Mouse (Mus musculus): ENCODE data around the gene Arhgef1. TPM values are rescaled to one million over a fixed set of nuclear protein-coding genes. Genes with fewer than 3 reads are reported as not detected.

Gene Arhgef1
- total and polyA plus RNA-seq, 3 experiments: 17.8 to 128 (median 37.8) TPM

GRCm38 (mm10) chr7:24859234-24859633, 43.5 kb upstream of the Arhgef1 start:
- DNase-seq (ENCODE audit: extremely low read depth): no peak
- Histone ChIP-seq H3K4me1 (ENCODE audit: control insufficient read depth in 1 of 2, insufficient read depth in 2 of 2) (peaks cover 0 to 19% of the 10 kb centered on the region in 2 experiments; a peak in 2 of 4 replicates), H3K4me2 (ENCODE audit: insufficient read depth, low read depth, poor library complexity, severe bottlenecking) (no peak overlapping the region), H3K27me3 (replicated peaks) (peaks cover 19% of the 10 kb centered on the region), H3K9ac (ENCODE audit: insufficient read depth, low read depth) (no peak overlapping the region), H3K9me3 (replicated peaks; ENCODE audit: low read length) (peaks cover 2% of the 10 kb centered on the region), H3K4me3 (replicated peaks in 1 of 3; ENCODE audit: low read depth in 2 of 3, low read length in 2 of 3, poor library complexity in 1 of 3) (no peak overlapping the region), H3K36me3 (replicated peaks in 1 of 2; ENCODE audit: control insufficient read depth in 1 of 2, insufficient read depth in 1 of 2, low read length in 1 of 2) (no peaks in the 10 kb centered on the region), H3K27ac (ENCODE audit: insufficient read depth, low read depth) (no peak overlapping the region), H3K79me2 (replicated peaks; ENCODE audit: control insufficient read depth, extremely low read depth, insufficient read depth, poor library complexity, severe bottlenecking) (no peaks in the 10 kb centered on the region)
- dilution Hi-C loops (cut with MboI; ENCODE audit: extremely low pct_ligation_motif_present, extremely low pct_unique_long_range_greater_than_20kb, low sequenced_read_pairs): no loop called here
- in situ Hi-C loops (cut with MboI; ENCODE audit: low pct_ligation_motif_present, low pct_unique_long_range_greater_than_20kb, low sequenced_read_pairs): loop anchor here (10.0 kb wide), 1 partner anchor 46 kb away; the partner anchor contains the start of gene Arhgef1
- TF ChIP-seq ZC3H11A (IDR thresholded peaks at IDR 0.05; ENCODE audit: low read depth, low read length): no peak
- peak; percentile 18; the same call in 1 of the 2 replicates for TF ChIP-seq BHLHE40 (IDR thresholded peaks at IDR 0.05; ENCODE audit: low read depth, low read length)
- TF ChIP-seq IRF4 (IDR thresholded peaks at IDR 0.05; ENCODE audit: low read depth, low read length): peak; percentile 18; the same call in 1 of the 2 replicates

DNA sequence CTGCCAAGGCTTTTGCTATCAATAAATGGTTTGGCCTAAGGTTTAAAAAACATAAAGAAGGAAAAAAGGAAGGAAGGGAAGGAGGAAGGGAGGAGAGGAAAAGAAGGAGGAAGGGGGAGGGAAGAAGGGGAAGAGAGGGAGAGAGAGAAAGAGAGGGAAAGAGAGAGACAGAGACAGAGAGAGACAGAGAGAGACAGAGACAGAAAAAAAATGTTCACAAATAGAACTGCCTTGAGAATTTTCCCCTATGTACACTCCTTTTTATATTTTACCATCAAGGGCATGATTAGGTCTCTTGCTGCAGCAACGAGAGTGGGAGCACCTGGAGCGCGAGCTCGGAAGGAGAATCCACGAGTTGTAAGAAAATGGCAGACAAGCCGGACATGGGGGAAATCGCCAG, 40.8 kb upstream of the Arhgef1 start, which contains the start of gene Gm9844:
Gene Gm9844, plus strand, starts transcription at position 301 of the 400 bp plus-strand sequence.
- Histone ChIP-seq H3K4me1 (ENCODE audit: control insufficient read depth in 1 of 2, insufficient read depth in 2 of 2) (peaks cover 0 to 7% of the 10 kb centered on the region in 2 experiments; a peak in 2 of 4 replicates), H3K4me3 (replicated peaks in 1 of 3; ENCODE audit: low read depth in 2 of 3, low read length in 2 of 3, poor library complexity in 1 of 3) (no peak within 1 kb of the TSS), H3K27me3 (replicated peaks) (peaks cover 19% of the 10 kb centered on the region), H3K9me3 (replicated peaks; ENCODE audit: low read length) (peaks cover 2% of the 10 kb centered on the region), H3K27ac (ENCODE audit: insufficient read depth, low read depth) (no peak within 1 kb of the TSS), H3K9ac (ENCODE audit: insufficient read depth, low read depth) (no peak within 1 kb of the TSS), H3K4me2 (ENCODE audit: insufficient read depth, low read depth, poor library complexity, severe bottlenecking) (no peak within 1 kb of the TSS), H3K36me3 (replicated peaks in 1 of 2; ENCODE audit: control insufficient read depth in 1 of 2, insufficient read depth in 1 of 2, low read length in 1 of 2) (no peaks in the 10 kb centered on the region), H3K79me2 (replicated peaks; ENCODE audit: control insufficient read depth, extremely low read depth, insufficient read depth, poor library complexity, severe bottlenecking) (no peaks in the 10 kb centered on the region)
- DNase-seq (ENCODE audit: extremely low read depth): no peak
- in situ Hi-C loops (cut with MboI; ENCODE audit: low pct_ligation_motif_present, low pct_unique_long_range_greater_than_20kb, low sequenced_read_pairs): no loop called here
- TF ChIP-seq ZKSCAN1 (IDR thresholded peaks at IDR 0.05; ENCODE audit: borderline replicate concordance, low read depth, low read length) (no peak), NELFE (IDR thresholded peaks at IDR 0.05; ENCODE audit: low read depth, low read length) (no peak), JUN (IDR thresholded peaks at IDR 0.05; ENCODE audit: insufficient read depth, low read depth, low read length) (no peak), ZMIZ1 (IDR thresholded peaks at IDR 0.05; ENCODE audit: low read depth, low read length) (no peak), ZNF384 (IDR thresholded peaks at IDR 0.05; ENCODE audit: low read depth, low read length) (no peak), MAX (IDR thresholded peaks at IDR 0.05; ENCODE audit: low read length) (no peak), EP300 (IDR thresholded peaks at IDR 0.05; ENCODE audit: low read length) (no peak), UBTF (IDR thresholded peaks at IDR 0.05; ENCODE audit: low read depth, low read length) (no peak), ETS1 (conservative IDR thresholded peaks at IDR 0.05; ENCODE audit: low read depth, low read length) (no peak)
- dilution Hi-C loops (cut with MboI; ENCODE audit: extremely low pct_ligation_motif_present, extremely low pct_unique_long_range_greater_than_20kb, low sequenced_read_pairs): no loop called here

DNA sequence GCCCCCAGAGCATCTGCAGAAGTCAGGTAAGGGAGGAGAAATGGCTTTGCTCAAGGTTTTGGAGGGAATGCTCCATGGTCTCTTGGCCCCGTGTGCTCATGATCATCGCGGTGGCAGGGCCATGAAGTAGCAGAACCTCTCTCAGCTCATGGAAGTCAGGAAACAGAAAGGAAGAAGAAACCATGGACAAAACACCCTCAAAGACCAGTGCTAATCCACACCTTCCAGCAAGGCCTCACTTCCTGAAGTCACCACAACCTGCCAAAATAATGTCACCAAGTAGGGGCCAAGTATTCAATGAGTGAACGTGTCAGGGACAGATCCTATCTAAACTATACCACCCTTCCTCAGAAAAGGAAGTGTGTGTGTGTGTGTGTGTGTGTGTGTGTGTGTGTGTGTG, 39.9 kb upstream of the Arhgef1 start:
- Histone ChIP-seq H3K4me2 (ENCODE audit: insufficient read depth, low read depth, poor library complexity, severe bottlenecking) (no peak overlapping the region), H3K27me3 (replicated peaks) (peaks cover 19% of the 10 kb centered on the region), H3K36me3 (replicated peaks in 1 of 2; ENCODE audit: control insufficient read depth in 1 of 2, insufficient read depth in 1 of 2, low read length in 1 of 2) (no peaks in the 10 kb centered on the region), H3K9me3 (replicated peaks; ENCODE audit: low read length) (peaks cover 2% of the 10 kb centered on the region), H3K9ac (ENCODE audit: insufficient read depth, low read depth) (no peak overlapping the region), H3K79me2 (replicated peaks; ENCODE audit: control insufficient read depth, extremely low read depth, insufficient read depth, poor library complexity, severe bottlenecking) (no peaks in the 10 kb centered on the region), H3K27ac (ENCODE audit: insufficient read depth, low read depth) (no peak overlapping the region), H3K4me1 (ENCODE audit: control insufficient read depth in 1 of 2, insufficient read depth in 2 of 2) (peaks cover 0 to 7% of the 10 kb centered on the region in 2 experiments; a peak in 2 of 4 replicates), H3K4me3 (replicated peaks in 1 of 3; ENCODE audit: low read depth in 2 of 3, low read length in 2 of 3, poor library complexity in 1 of 3) (no peak overlapping the region)
- in situ Hi-C loops (cut with MboI; ENCODE audit: low pct_ligation_motif_present, low pct_unique_long_range_greater_than_20kb, low sequenced_read_pairs): no loop called here
- no peak for DNase-seq (ENCODE audit: extremely low read depth)
- dilution Hi-C loops (cut with MboI; ENCODE audit: extremely low pct_ligation_motif_present, extremely low pct_unique_long_range_greater_than_20kb, low sequenced_read_pairs): no loop called here
- TF ChIP-seq RCOR1 (conservative IDR thresholded peaks at IDR 0.05; ENCODE audit: low read depth, low read length) (no peak), MAX (IDR thresholded peaks at IDR 0.05; ENCODE audit: low read length) (no peak), MAZ (IDR thresholded peaks at IDR 0.05; ENCODE audit: low read depth, low read length) (no peak), UBTF (IDR thresholded peaks at IDR 0.05; ENCODE audit: low read depth, low read length) (no peak), JUND (conservative IDR thresholded peaks at IDR 0.05; ENCODE audit: low read depth, low read length) (no peak), GABPA (IDR thresholded peaks at IDR 0.05; ENCODE audit: insufficient replicate concordance, low read depth, low read length) (no peak), ELF1 (IDR thresholded peaks at IDR 0.05; ENCODE audit: low read depth, low read length) (no peak), POLR2A (IDR thresholded peaks at IDR 0.05; ENCODE audit: low read depth, low read length) (no peak), BHLHE40 (IDR thresholded peaks at IDR 0.05; ENCODE audit: low read depth, low read length) (no peak), NELFE (IDR thresholded peaks at IDR 0.05; ENCODE audit: low read depth, low read length) (no peak), MXI1 (IDR thresholded peaks at IDR 0.05; ENCODE audit: low read depth, low read length) (no peak), PAX5 (IDR thresholded peaks at IDR 0.05; ENCODE audit: low read length) (no peak), MYC (IDR thresholded peaks at IDR 0.05; ENCODE audit: low read depth, low read length) (no peak), KAT2A (IDR thresholded peaks at IDR 0.05; ENCODE audit: insufficient replicate concordance, low read length) (no peak), ZC3H11A (IDR thresholded peaks at IDR 0.05; ENCODE audit: low read depth, low read length) (no peak)

Measured in CH12.LX (cell line).